Mouse (Mus musculus): ENCODE results near the gene Olfm2. TPM values are rescaled to one million over a fixed set of nuclear protein-coding genes. Genes with fewer than 3 reads are reported as not detected.

Olfm2 gene
- polyA plus RNA-seq, 1 experiment, result 0.11 TPM

GRCm38 (mm10) chr9:20664982-20665637, 81.0 kb downstream of the Olfm2 start:
- H3K79me2 ChIP-seq (ENCODE audit: control insufficient read depth, insufficient read depth), result no peaks in the 10 kb centered on the region
- H3ac ChIP-seq (ENCODE audit: control insufficient read depth, insufficient read length), result no peak overlapping the region
- H3K4me2 ChIP-seq (ENCODE audit: low read depth), result no peak overlapping the region
- no peak for TF ChIP-seq TCF3 (IDR thresholded peaks at IDR 0.05; ENCODE audit: insufficient read length, low read depth)
- no peak for TF ChIP-seq SRF (IDR thresholded peaks at IDR 0.05; ENCODE audit: control insufficient read depth, insufficient read length, low read depth)
- TF ChIP-seq MYOG (IDR thresholded peaks at IDR 0.05; ENCODE audit: control insufficient read depth in 1 of 3, insufficient read depth in 1 of 3, insufficient read length in 2 of 3, low read depth in 2 of 3), result no peak
- TF ChIP-seq E2F4 (IDR thresholded peaks at IDR 0.05; ENCODE audit: insufficient read depth), result no peak
- TF ChIP-seq MYOD1 (IDR thresholded peaks at IDR 0.05; ENCODE audit: control insufficient read depth in 1 of 3, insufficient read length in 2 of 3, low read depth in 2 of 3), result no peak
- TF ChIP-seq POLR2AphosphoS2 (IDR thresholded peaks at IDR 0.05; ENCODE audit: insufficient read length, low read depth), result no peak
- TF ChIP-seq POLR2A (IDR thresholded peaks at IDR 0.05; ENCODE audit: insufficient read length, low read depth), result no peak
- no peak for TF ChIP-seq MAX (IDR thresholded peaks at IDR 0.05; ENCODE audit: low read depth)
- no peak for TF ChIP-seq CEBPB (IDR thresholded peaks at IDR 0.05; ENCODE audit: insufficient read depth, poor library complexity, severe bottlenecking)
- no peak for TF ChIP-seq REST (IDR thresholded peaks at IDR 0.05; ENCODE audit: insufficient read depth, insufficient read length)
- TF ChIP-seq USF1 (IDR thresholded peaks at IDR 0.05; ENCODE audit: low read depth), result no peak
- TF ChIP-seq TCF12 (IDR thresholded peaks at IDR 0.05; ENCODE audit: insufficient read depth, poor library complexity, severe bottlenecking), result no peak
- no peaks in the 10 kb centered on the region for H3K27me3 ChIP-seq (ENCODE audit: control insufficient read depth, insufficient read depth, insufficient read length)
- no peaks in the 10 kb centered on the region for H3K36me3 ChIP-seq (ENCODE audit: control insufficient read depth, insufficient read depth)
- H3K4me3 ChIP-seq, result no peak overlapping the region

- Histone ChIP-seq H3K27me3 (ENCODE audit: control insufficient read depth, insufficient read depth, insufficient read length) (no peaks in the 10 kb centered on the region), H3K4me2 (ENCODE audit: low read depth) (no peak overlapping the region), H3K36me3 (ENCODE audit: control insufficient read depth, insufficient read depth) (no peaks in the 10 kb centered on the region), H3ac (ENCODE audit: control insufficient read depth, insufficient read length) (no peak overlapping the region), H3K79me2 (ENCODE audit: control insufficient read depth, insufficient read depth) (no peaks in the 10 kb centered on the region), H3K4me3 (no peak overlapping the region)
- TF ChIP-seq USF1 (IDR thresholded peaks at IDR 0.05; ENCODE audit: low read depth), result no peak
- no peak for TF ChIP-seq MAX (IDR thresholded peaks at IDR 0.05; ENCODE audit: low read depth)
- TF ChIP-seq REST (IDR thresholded peaks at IDR 0.05; ENCODE audit: insufficient read depth, insufficient read length), result no peak
- TF ChIP-seq CEBPB (IDR thresholded peaks at IDR 0.05; ENCODE audit: insufficient read depth, poor library complexity, severe bottlenecking), result no peak
- TF ChIP-seq SRF (IDR thresholded peaks at IDR 0.05; ENCODE audit: control insufficient read depth, insufficient read length, low read depth), result no peak
- TF ChIP-seq TCF3 (IDR thresholded peaks at IDR 0.05; ENCODE audit: insufficient read length, low read depth), result no peak
- TF ChIP-seq POLR2AphosphoS2 (IDR thresholded peaks at IDR 0.05; ENCODE audit: insufficient read length, low read depth), result no peak
- TF ChIP-seq MYOD1 (IDR thresholded peaks at IDR 0.05; ENCODE audit: control insufficient read depth in 1 of 3, insufficient read length in 2 of 3, low read depth in 2 of 3), result no peak
- TF ChIP-seq E2F4 (IDR thresholded peaks at IDR 0.05; ENCODE audit: insufficient read depth), result no peak
Observed at GRCm38 (mm10) chr9:20664366-20664765, 81.8 kb downstream of the Olfm2 start.

GRCm38 (mm10) chr9:20663956-20664355, 82.2 kb downstream of the Olfm2 start:
- Histone ChIP-seq H3K36me3 (ENCODE audit: control insufficient read depth, insufficient read depth) (no peaks in the 10 kb centered on the region), H3K4me3 (no peak overlapping the region), H3K27me3 (ENCODE audit: control insufficient read depth, insufficient read depth, insufficient read length) (no peaks in the 10 kb centered on the region), H3K79me2 (ENCODE audit: control insufficient read depth, insufficient read depth) (peaks cover 3% of the 10 kb centered on the region), H3ac (ENCODE audit: control insufficient read depth, insufficient read length) (no peak overlapping the region), H3K4me2 (ENCODE audit: low read depth) (no peak overlapping the region)
- TF ChIP-seq E2F4 (IDR thresholded peaks at IDR 0.05; ENCODE audit: insufficient read depth) (no peak), TCF12 (IDR thresholded peaks at IDR 0.05; ENCODE audit: insufficient read depth, poor library complexity, severe bottlenecking) (no peak), CEBPB (IDR thresholded peaks at IDR 0.05; ENCODE audit: insufficient read depth, poor library complexity, severe bottlenecking) (no peak), MYOG (IDR thresholded peaks at IDR 0.05; ENCODE audit: control insufficient read depth in 1 of 3, insufficient read depth in 1 of 3, insufficient read length in 2 of 3, low read depth in 2 of 3) (no peak), SRF (IDR thresholded peaks at IDR 0.05; ENCODE audit: control insufficient read depth, insufficient read length, low read depth) (no peak), POLR2AphosphoS2 (IDR thresholded peaks at IDR 0.05; ENCODE audit: insufficient read length, low read depth) (no peak), MYOD1 (IDR thresholded peaks at IDR 0.05; ENCODE audit: control insufficient read depth in 1 of 3, insufficient read length in 2 of 3, low read depth in 2 of 3) (no peak), TCF3 (IDR thresholded peaks at IDR 0.05; ENCODE audit: insufficient read length, low read depth) (no peak), POLR2A (IDR thresholded peaks at IDR 0.05; ENCODE audit: insufficient read length, low read depth) (no peak), USF1 (IDR thresholded peaks at IDR 0.05; ENCODE audit: low read depth) (no peak), REST (IDR thresholded peaks at IDR 0.05; ENCODE audit: insufficient read depth, insufficient read length) (no peak), MAX (IDR thresholded peaks at IDR 0.05; ENCODE audit: low read depth) (no peak)

DNA sequence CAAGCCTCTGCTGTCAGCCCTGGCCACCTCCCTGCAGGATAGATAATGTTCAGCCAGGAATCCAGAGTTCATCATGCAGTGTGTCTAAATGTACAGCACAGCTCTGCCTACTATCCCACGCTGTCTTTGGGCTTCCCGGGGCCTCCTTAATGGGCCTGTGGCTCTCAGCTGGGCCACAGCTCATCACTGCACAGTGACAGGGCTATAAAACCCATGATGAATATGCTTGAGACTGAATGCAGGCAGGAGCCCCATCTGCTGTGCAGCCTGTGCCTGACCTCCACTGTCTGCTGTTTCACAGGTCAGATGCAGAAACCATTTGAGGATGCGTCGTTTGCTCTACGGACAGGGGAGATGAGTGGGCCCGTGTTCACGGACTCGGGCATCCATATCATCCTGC, 83.3 kb downstream of the Olfm2 start:
- Histone ChIP-seq H3K79me2 (ENCODE audit: control insufficient read depth, insufficient read depth) (peaks cover 9% of the 10 kb centered on the region), H3K4me3 (no peak overlapping the region), H3K36me3 (ENCODE audit: control insufficient read depth, insufficient read depth) (no peaks in the 10 kb centered on the region), H3K27me3 (ENCODE audit: control insufficient read depth, insufficient read depth, insufficient read length) (no peaks in the 10 kb centered on the region), H3ac (ENCODE audit: control insufficient read depth, insufficient read length) (no peak overlapping the region), H3K4me2 (ENCODE audit: low read depth) (no peak overlapping the region)
- no peak for TF ChIP-seq REST (IDR thresholded peaks at IDR 0.05; ENCODE audit: insufficient read depth, insufficient read length)

- Histone ChIP-seq H3K4me3 (no peak overlapping the region), H3K79me2 (ENCODE audit: control insufficient read depth, insufficient read depth) (peaks cover 15% of the 10 kb centered on the region), H3K4me2 (ENCODE audit: low read depth) (no peak overlapping the region), H3K36me3 (ENCODE audit: control insufficient read depth, insufficient read depth) (peaks cover 4% of the 10 kb centered on the region), H3K27me3 (ENCODE audit: control insufficient read depth, insufficient read depth, insufficient read length) (no peaks in the 10 kb centered on the region), H3ac (ENCODE audit: control insufficient read depth, insufficient read length) (no peak overlapping the region)
- TF ChIP-seq POLR2AphosphoS2 (IDR thresholded peaks at IDR 0.05; ENCODE audit: insufficient read length, low read depth) (no peak), MYOG (IDR thresholded peaks at IDR 0.05; ENCODE audit: control insufficient read depth in 1 of 3, insufficient read depth in 1 of 3, insufficient read length in 2 of 3, low read depth in 2 of 3) (no peak), MYOD1 (IDR thresholded peaks at IDR 0.05; ENCODE audit: control insufficient read depth in 1 of 3, insufficient read length in 2 of 3, low read depth in 2 of 3) (no peak), TCF12 (IDR thresholded peaks at IDR 0.05; ENCODE audit: insufficient read depth, poor library complexity, severe bottlenecking) (no peak), SRF (IDR thresholded peaks at IDR 0.05; ENCODE audit: control insufficient read depth, insufficient read length, low read depth) (no peak), E2F4 (IDR thresholded peaks at IDR 0.05; ENCODE audit: insufficient read depth) (no peak), MAX (IDR thresholded peaks at IDR 0.05; ENCODE audit: low read depth) (no peak)
Observed at GRCm38 (mm10) chr9:20662325-20662724, 83.8 kb downstream of the Olfm2 start.

All from myocyte (in vitro differentiated cells).